Comparison of ENCODE assay signal across 23 mouse cellular contexts in the genomic region with DNA sequence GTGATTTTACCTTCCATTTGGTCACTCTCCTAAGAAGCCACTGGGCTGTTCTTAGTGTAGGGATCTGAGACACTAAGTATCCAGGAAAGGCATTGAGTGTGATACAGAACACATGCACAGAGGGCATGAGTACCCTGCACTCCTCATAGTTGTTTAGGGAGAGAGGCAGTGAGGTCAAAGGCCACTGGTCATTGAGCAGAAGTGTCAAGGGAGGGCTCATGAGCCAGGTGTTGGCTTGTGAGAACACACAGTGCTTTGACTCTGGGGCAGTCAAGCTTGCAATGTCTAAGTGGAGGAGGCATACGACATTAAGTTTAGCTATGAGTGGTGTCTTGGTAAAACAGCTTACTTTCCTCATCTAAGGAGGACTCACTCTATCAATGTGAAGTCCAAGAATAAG.
DNase-seq lines count a peak whose midpoint lies in the region; ATAC-seq and TF ChIP-seq lines count a peak whose summit lies in the region.
"Had no signal": no experiment of that assay in that cellular context is flagged by ENCODE, and none has a peak within 500 bp of the region (broad histone marks: within the 10 kb centered on the region; RNA-seq: fewer than 3 reads in every experiment).

No protein-coding gene starts in this region.

- no peak overlapping the region for H3K4me3 ChIP-seq in kidney, embryonic 14.5 days (ENCODE audit: low read length)
- no peak overlapping the region for H3K4me3 ChIP-seq in kidney, postnatal 0 days (replicated peaks; ENCODE audit: low read depth, low read length)
- H3K4me3 ChIP-seq: forebrain, embryonic 10.5 days; forebrain, embryonic 13.5 days; heart, embryonic 12.5 days; heart, embryonic 15.5 days had no signal

- H3K9me3 ChIP-seq in kidney, embryonic 14.5 days (ENCODE audit: control insufficient read depth, low read length), result no peaks in the 10 kb centered on the region
- no peaks in the 10 kb centered on the region for H3K9me3 ChIP-seq in kidney, postnatal 0 days (replicated peaks; ENCODE audit: low read length)
- H3K9me3 ChIP-seq: forebrain, embryonic 10.5 days; forebrain, embryonic 13.5 days; heart, embryonic 12.5 days; heart, embryonic 15.5 days had no signal

- TF ChIP-seq CTCF in kidney, postnatal 0 days (IDR thresholded peaks at IDR 0.05; ENCODE audit: low read depth), result no peak

- no peak overlapping the region for H3K4me2 ChIP-seq in kidney, embryonic 14.5 days (replicated peaks; ENCODE audit: low read depth, low read length)
- H3K4me2 ChIP-seq in kidney, postnatal 0 days (ENCODE audit: low read length), result no peak overlapping the region
- H3K4me2 ChIP-seq: forebrain, embryonic 13.5 days; heart, embryonic 12.5 days; heart, embryonic 15.5 days; hindbrain, embryonic 14.5 days had no signal

- ATAC-seq in frontal cortex, adult (ENCODE audit: low TSS enrichment), result peak; percentile 64; the same call in 1 of the 2 replicates
- peak; percentile 66; the same call in 1 of the 2 replicates for ATAC-seq in kidney, embryonic 14.5 days (ENCODE audit: low FRiP score, low TSS enrichment)
- ATAC-seq in kidney, postnatal 0 days (replicated peaks; ENCODE audit: low FRiP score, low read depth), result no peak
- ATAC-seq: activated CD4-positive, CD25-positive, alpha-beta regulatory T cell, adult 4 months; forebrain, embryonic 13.5 days; forebrain, embryonic 16.5 days; hindbrain, postnatal 0 days had no signal

- no peaks in the 10 kb centered on the region for H3K4me1 ChIP-seq in kidney, embryonic 14.5 days (ENCODE audit: control insufficient read depth, insufficient read depth, low read length)
- no peaks in the 10 kb centered on the region for H3K4me1 ChIP-seq in kidney, postnatal 0 days (replicated peaks; ENCODE audit: insufficient read depth, low read length)
- H3K4me1 ChIP-seq: forebrain, embryonic 10.5 days; forebrain, embryonic 13.5 days; heart, embryonic 12.5 days; heart, embryonic 15.5 days had no signal

- H3K36me3 ChIP-seq in kidney, embryonic 14.5 days (ENCODE audit: control insufficient read depth, insufficient read depth, low read length), result no peaks in the 10 kb centered on the region
- no peaks in the 10 kb centered on the region for H3K36me3 ChIP-seq in kidney, postnatal 0 days (ENCODE audit: insufficient read depth, low read length)
- H3K36me3 ChIP-seq: forebrain, embryonic 10.5 days; heart, embryonic 12.5 days; heart, embryonic 15.5 days had no signal

- H3K27ac ChIP-seq in kidney, embryonic 14.5 days (ENCODE audit: low read depth, low read length), result no peak overlapping the region
- no peak overlapping the region for H3K27ac ChIP-seq in kidney, postnatal 0 days
- H3K27ac ChIP-seq: forebrain, embryonic 10.5 days; forebrain, embryonic 13.5 days; heart, embryonic 15.5 days; hindbrain, embryonic 14.5 days; hindbrain, postnatal 0 days had no signal

- H3K27me3 ChIP-seq in kidney, embryonic 14.5 days (ENCODE audit: control insufficient read depth, insufficient read depth, low read length), result no peaks in the 10 kb centered on the region
- H3K27me3 ChIP-seq in kidney, postnatal 0 days (ENCODE audit: insufficient read depth, low read length), result no peaks in the 10 kb centered on the region
- H3K27me3 ChIP-seq: forebrain, embryonic 13.5 days; heart, embryonic 12.5 days; heart, embryonic 15.5 days had no signal

- DNase-seq in frontal cortex, postnatal 36 days (ENCODE audit: low spot score in 2 of 2), result no peak
- DNase-seq in kidney, adult 8-10 months, result no peak
- peak; percentile 25 for DNase-seq in kidney, postnatal 0 days (ENCODE audit: low spot score)
- no peak for DNase-seq in kidney, postnatal 25 days
- DNase-seq: adrenal gland, adult 8-10 months; adrenal gland, postnatal 25 days; cerebellum, adult 18-20 months; cerebellum, adult 9-10 months; cerebellum, postnatal 14 days; gastrocnemius, postnatal 25 days; heart, adult 18-20 months; heart, postnatal 10 days; heart, postnatal 4 days had no signal

- WGBS in kidney, embryonic 14.5 days, result 31% methylated on average over 1 of the region's 1 CpGs
- WGBS in kidney, postnatal 0 days, result 33% methylated on average over 1 of the region's 1 CpGs

- H3K9ac ChIP-seq in kidney, embryonic 14.5 days (ENCODE audit: low read depth, low read length), result no peak overlapping the region
- no peak overlapping the region for H3K9ac ChIP-seq in kidney, postnatal 0 days (ENCODE audit: low read depth, low read length)
- H3K9ac ChIP-seq: forebrain, embryonic 13.5 days; heart, embryonic 12.5 days; heart, embryonic 15.5 days; hindbrain, embryonic 14.5 days had no signal
